Mouse (Mus musculus) CH12.LX (cell line): ENCODE measurements at regions not wholly inside any gene's neighbourhood (a gene's known extent, or its start where the extent isn't known, plus 50 kb on each side); places are given as distances from the start of the nearest gene placed in this dataset.

Experiments used
- GABPA ChIP-seq: IDR thresholded peaks from 2 replicates; pipeline ENCODE4 v1.6.1; 2012; ENCODE audit warnings: low read depth, low read length, improper control_type of control experiment, inconsistent platforms; ENCODE audit not compliant: insufficient replicate concordance
- NRF1 ChIP-seq: IDR thresholded peaks from 2 replicates; pipeline ENCODE4 v1.6.1; 2014; ENCODE audit warnings: low read depth, mild to moderate bottlenecking, inconsistent platforms, low read length, improper control_type of control experiment, moderate library complexity
- ZNF384 ChIP-seq: IDR thresholded peaks from 2 replicates; pipeline ENCODE4 v1.6.1; 2012; ENCODE audit warnings: low read depth, low read length, improper control_type of control experiment, inconsistent platforms

DNA sequence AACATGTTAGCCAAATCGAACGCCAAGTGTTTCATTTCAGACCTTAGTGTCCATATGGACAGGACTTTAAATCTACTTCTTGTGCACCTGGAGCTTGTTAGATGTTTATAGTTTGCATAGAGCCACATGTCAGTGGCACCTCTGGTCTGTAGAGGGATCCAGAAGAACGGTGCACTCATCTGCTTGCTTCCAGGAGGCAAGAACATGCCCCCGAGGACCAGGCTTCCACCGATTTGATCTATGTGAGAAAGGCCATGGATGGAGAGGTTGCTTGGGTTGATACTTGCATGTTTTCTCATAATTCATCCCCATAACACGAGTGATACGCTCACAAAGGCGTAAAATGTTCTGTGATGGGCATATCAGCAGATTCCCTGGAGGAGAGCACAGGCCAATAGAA is 177.8 kb downstream of the Enc1 start:
- TF ChIP-seq NRF1: no peak
- TF ChIP-seq ZNF384: no peak
- no peak for TF ChIP-seq GABPA
